Mouse (Mus musculus) forebrain, postnatal 0 days (tissue): ENCODE measurements around the gene Tmem136. TPM values are rescaled to one million over a fixed set of nuclear protein-coding genes. Genes with fewer than 3 reads are reported as not detected.

Experiments used
- ATAC-seq: fragments of 200-750 bp; cut with Nextera tagmentation; 2 replicates; pipeline ENCODE4 v1.8.0; 2017; ENCODE audit warnings: mild to moderate bottlenecking, moderate library complexity
- DNase-seq: peaks from one replicate; pipeline ENCODE4 v3.0.0-alpha.2; 2015
- H3K27ac ChIP-seq: fragments of 300-500 bp; sonication (generic); 2 replicates; pipeline ENCODE4 v1.5.1; 2014; ENCODE audit warnings: low read depth, mild to moderate bottlenecking, antibody characterized with exemption, low read length, moderate library complexity, mixed read lengths
- H3K27me3 ChIP-seq: fragments of 300-500 bp; sonication (generic); 2 replicates; pipeline ENCODE4 v1.6.1; 2014; ENCODE audit warnings: mild to moderate bottlenecking, low read length, mixed read lengths; ENCODE audit not compliant: insufficient read depth
- H3K36me3 ChIP-seq: fragments of 300-500 bp; sonication (generic); 2 replicates; pipeline ENCODE4 v1.6.1; 2014; ENCODE audit warnings: mild to moderate bottlenecking, moderate library complexity; ENCODE audit not compliant: insufficient read depth
- H3K4me1 ChIP-seq: fragments of 300-500 bp; sonication (generic); 2 replicates; pipeline ENCODE4 v1.6.1; 2014; ENCODE audit warnings: antibody characterized with exemption; ENCODE audit not compliant: insufficient read depth
- H3K4me2 ChIP-seq: fragments of 300-500 bp; sonication (generic); 2 replicates; pipeline ENCODE4 v1.6.1; 2014; ENCODE audit warnings: low read depth, mild to moderate bottlenecking, moderate library complexity
- H3K4me3 ChIP-seq: fragments of 300-500 bp; sonication (generic); 2 replicates; pipeline ENCODE4 v1.5.1; 2014; ENCODE audit warnings: low read depth, low read length, mixed read lengths
- H3K9ac ChIP-seq: fragments of 300-500 bp; sonication (generic); 2 replicates; pipeline ENCODE4 v1.6.1; 2014; ENCODE audit warnings: mild to moderate bottlenecking
- H3K9me3 ChIP-seq: fragments of 300-500 bp; sonication (generic); 2 replicates; pipeline ENCODE4 v1.6.1; 2016; ENCODE audit warnings: low read length
- CTCF ChIP-seq: sonication (generic); IDR thresholded peaks from 2 replicates; pipeline ENCODE4 v1.5.1; 2016; ENCODE audit warnings: antibody characterized with exemption, control low read depth, low read depth
- WGBS: fragments of 180-500 bp; shearing (Covaris S2); extraction: QIAGEN DNeasy Blood & Tissue Kit; methylation state at CpG from one replicate; pipeline ENCODE4 v1.1.7; 2014; 5-methylcytosine and 5-hydroxymethylcytosine counted together
- polyA plus RNA-seq: library from polyadenylated mRNA; unstranded; fragments of >200 nt; fragmentation: Nextera tagmentation; extraction: Ambion mirVana; gene quantifications from 2 replicates; pipeline ENCODE4 v1.2.1, GENCODE M21; 2015
- total RNA-seq: library from RNA; depleted of rRNA; stranded (reverse); fragments of >200 nt; gene quantifications from 2 replicates; pipeline ENCODE4 v1.2.3, GENCODE M21; 2014

The Tmem136 gene
- total and polyA plus RNA-seq, 2 experiments from 2014 or later = 6.2 to 7.5 TPM

DNA sequence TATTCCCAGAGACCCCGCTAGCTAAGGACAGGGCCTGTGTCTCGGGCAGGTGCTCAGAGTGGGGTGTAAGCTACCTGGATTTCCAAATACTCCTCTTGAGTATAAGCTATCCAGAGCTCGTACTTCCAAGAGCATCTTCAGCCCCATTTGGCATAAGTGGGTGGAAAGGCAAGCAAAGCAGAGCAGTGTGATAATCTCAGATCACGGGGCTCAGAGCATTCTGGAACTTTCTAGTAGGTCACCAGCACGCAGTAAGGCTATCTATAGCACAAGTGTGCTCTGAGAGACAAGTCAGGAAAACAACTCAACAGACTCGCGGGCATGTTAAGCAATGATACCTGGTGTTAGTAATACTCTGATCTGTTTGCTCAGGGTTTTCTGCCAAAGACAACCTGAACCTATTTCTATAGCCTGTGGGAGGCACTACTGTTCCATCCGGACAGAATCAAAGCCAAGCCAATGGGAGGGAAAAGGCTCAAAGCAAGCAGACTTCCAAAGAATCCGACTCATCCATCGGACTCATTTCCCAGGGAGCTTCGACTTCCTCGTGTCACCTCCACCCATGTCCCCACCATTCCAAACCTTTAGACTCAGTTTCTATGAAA lies 27.9 kb upstream of the Tmem136 start:
- 72% methylated on average over 12 of the region's 12 CpGs for WGBS
- Histone ChIP-seq H3K27ac (no peak overlapping the region), H3K36me3 (no peaks in the 10 kb centered on the region), H3K9ac (no peak overlapping the region), H3K4me1 (no peaks in the 10 kb centered on the region), H3K9me3 (no peaks in the 10 kb centered on the region), H3K4me3 (no peak overlapping the region), H3K27me3 (no peaks in the 10 kb centered on the region), H3K4me2 (no peak overlapping the region)
- DNase-seq (no peak), ATAC-seq (no peak)
- peak; percentile 48 for TF ChIP-seq CTCF

GRCm38 (mm10) chr9:43141839-43142238 lies 25.5 kb upstream of the Tmem136 start:
- WGBS = 9% methylated on average over 4 of the region's 4 CpGs
- Histone ChIP-seq H3K27me3 (no peaks in the 10 kb centered on the region), H3K9ac (no peak overlapping the region), H3K36me3 (no peaks in the 10 kb centered on the region), H3K4me2 (no peak overlapping the region), H3K4me1 (no peaks in the 10 kb centered on the region), H3K9me3 (no peaks in the 10 kb centered on the region), H3K4me3 (no peak overlapping the region), H3K27ac (no peak overlapping the region)
- peak; percentile 81 for DNase-seq
- peak; percentile 47; the same call in 1 of the 2 replicates for ATAC-seq
- TF ChIP-seq CTCF = peak; percentile 93

DNA sequence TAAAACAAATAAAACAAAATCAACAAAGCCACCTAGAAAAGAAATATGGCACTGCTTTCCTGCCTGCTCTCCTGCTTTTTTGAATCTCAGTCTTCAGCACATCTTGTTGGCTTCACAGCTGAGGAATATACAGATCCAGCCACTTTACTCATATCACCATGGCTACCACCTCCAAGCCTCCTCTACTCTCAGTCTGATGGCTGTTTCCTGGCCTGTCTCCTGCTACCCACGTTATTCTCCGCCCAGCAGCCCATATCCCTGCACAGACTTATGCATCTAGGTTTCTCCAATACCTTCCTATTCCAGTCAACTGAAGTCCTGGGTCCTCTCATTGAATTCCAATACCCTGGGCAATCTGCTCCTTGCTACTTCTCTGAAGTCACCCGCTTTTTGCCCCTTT lies 17.2 kb upstream of the Tmem136 start:
- H3K9ac ChIP-seq = no peak overlapping the region
- no peaks in the 10 kb centered on the region for H3K4me1 ChIP-seq
- H3K36me3 ChIP-seq = no peaks in the 10 kb centered on the region
- no peaks in the 10 kb centered on the region for H3K27me3 ChIP-seq
- ATAC-seq (0 out of 2 replicates have a peak, but pooled peaks have one; percentile 40), DNase-seq (no peak)
- WGBS = 73% methylated on average over 3 of the region's 3 CpGs
- no peak for TF ChIP-seq CTCF
- no peak overlapping the region for H3K4me3 ChIP-seq
- no peak overlapping the region for H3K27ac ChIP-seq
- H3K9me3 ChIP-seq = no peaks in the 10 kb centered on the region
- no peak overlapping the region for H3K4me2 ChIP-seq

- H3K27ac ChIP-seq = no peak overlapping the region
- no peak for ATAC-seq
- no peaks in the 10 kb centered on the region for H3K4me1 ChIP-seq
- no peak overlapping the region for H3K4me3 ChIP-seq
- H3K27me3 ChIP-seq = no peaks in the 10 kb centered on the region
- DNase-seq = no peak
- no peak overlapping the region for H3K9ac ChIP-seq
- no peaks in the 10 kb centered on the region for H3K36me3 ChIP-seq
- H3K4me2 ChIP-seq = no peak overlapping the region
- H3K9me3 ChIP-seq = no peaks in the 10 kb centered on the region
- WGBS = 35% methylated on average over 4 of the region's 4 CpGs
- no peak for TF ChIP-seq CTCF
Observed at GRCm38 (mm10) chr9:43132380-43132779, 16.0 kb upstream of the Tmem136 start.

- 74% methylated on average over 5 of the region's 5 CpGs for WGBS
Observed at GRCm38 (mm10) chr9:43131940-43132339, 15.6 kb upstream of the Tmem136 start.

DNA sequence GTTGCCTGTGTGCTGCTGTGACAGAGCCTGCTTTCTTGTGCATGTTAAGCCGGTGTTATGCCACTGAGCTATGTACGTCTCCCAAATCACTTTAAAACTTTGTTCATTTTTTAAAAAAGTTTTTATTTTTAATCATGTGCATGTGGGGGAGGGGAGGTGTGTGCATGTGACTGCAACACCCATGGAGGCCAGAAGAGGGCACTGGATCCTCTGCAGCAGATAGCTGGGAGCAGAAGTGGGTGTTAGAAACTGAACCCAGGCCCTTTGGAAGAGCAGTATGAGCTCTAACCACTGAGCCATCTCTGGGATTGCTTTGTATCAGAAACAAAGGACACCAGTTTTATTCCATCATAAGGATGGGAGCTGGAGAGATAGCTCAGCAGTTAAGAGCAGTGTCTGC lies 14.3 kb upstream of the Tmem136 start:
- no peaks in the 10 kb centered on the region for H3K4me1 ChIP-seq
- DNase-seq (no peak), ATAC-seq (no peak)
- no peak overlapping the region for H3K27ac ChIP-seq
- no peak overlapping the region for H3K4me2 ChIP-seq
- no peak for TF ChIP-seq CTCF
- H3K36me3 ChIP-seq = no peaks in the 10 kb centered on the region
- no peaks in the 10 kb centered on the region for H3K9me3 ChIP-seq
- H3K27me3 ChIP-seq = no peaks in the 10 kb centered on the region
- no peak overlapping the region for H3K9ac ChIP-seq
- 94% methylated on average over 2 of the region's 2 CpGs for WGBS
- no peak overlapping the region for H3K4me3 ChIP-seq

More at GRCm38 (mm10) chr9:43131940-43132339, 15.6 kb upstream of the Tmem136 start:
- H3K4me1 ChIP-seq = no peaks in the 10 kb centered on the region
- no peak overlapping the region for H3K4me3 ChIP-seq
- H3K9ac ChIP-seq = no peak overlapping the region
- no peaks in the 10 kb centered on the region for H3K36me3 ChIP-seq
- TF ChIP-seq CTCF = no peak
- H3K4me2 ChIP-seq = no peak overlapping the region
- no peak for ATAC-seq
- no peaks in the 10 kb centered on the region for H3K9me3 ChIP-seq
- no peak for DNase-seq
- H3K27ac ChIP-seq = no peak overlapping the region
- H3K27me3 ChIP-seq = no peaks in the 10 kb centered on the region

- Histone ChIP-seq H3K36me3 (no peaks in the 10 kb centered on the region), H3K4me1 (no peaks in the 10 kb centered on the region), H3K4me3 (no peak overlapping the region), H3K9me3 (no peaks in the 10 kb centered on the region), H3K27me3 (no peaks in the 10 kb centered on the region), H3K4me2 (no peak overlapping the region), H3K27ac (no peak overlapping the region), H3K9ac (no peak overlapping the region)
- DNase-seq (no peak), ATAC-seq (no peak)
- 61% methylated on average over 10 of the region's 10 CpGs for WGBS
- no peak for TF ChIP-seq CTCF
Observed at GRCm38 (mm10) chr9:43127101-43127787, 10.9 kb upstream of the Tmem136 start.
